Mouse (Mus musculus) ovary, postnatal 10 days (tissue): ENCODE data around the gene Defb22.

ENCODE experiments used
- DNase-seq: peaks from one replicate; pipeline ENCODE4 v3.0.0; 2022; ENCODE audit warnings: low spot score

Gene Defb22

GRCm38 (mm10) chr2:152490038-152490437 lies at the start of gene Defb22:
Gene Defb22, minus strand, starts transcription at chr2:152490138.
- DNase-seq: no peak

GRCm38 (mm10) chr2:152517981-152518380 lies 28.0 kb upstream of the Defb22 start, which contains the start of gene Defb28:
Gene Defb28, plus strand, starts transcription at chr2:152518255.
- DNase-seq: no peak

GRCm38 (mm10) chr2:152516084-152516483 lies 26.1 kb upstream of the Defb22 start:
- no peak for DNase-seq

- no peak for DNase-seq
These were observed 21.7 kb upstream of the Defb22 start, which contains the start of gene Defb26 for GRCm38 (mm10) chr2:152511592-152511991. Gene Defb26, minus strand, starts transcription at chr2:152511692.

DNA sequence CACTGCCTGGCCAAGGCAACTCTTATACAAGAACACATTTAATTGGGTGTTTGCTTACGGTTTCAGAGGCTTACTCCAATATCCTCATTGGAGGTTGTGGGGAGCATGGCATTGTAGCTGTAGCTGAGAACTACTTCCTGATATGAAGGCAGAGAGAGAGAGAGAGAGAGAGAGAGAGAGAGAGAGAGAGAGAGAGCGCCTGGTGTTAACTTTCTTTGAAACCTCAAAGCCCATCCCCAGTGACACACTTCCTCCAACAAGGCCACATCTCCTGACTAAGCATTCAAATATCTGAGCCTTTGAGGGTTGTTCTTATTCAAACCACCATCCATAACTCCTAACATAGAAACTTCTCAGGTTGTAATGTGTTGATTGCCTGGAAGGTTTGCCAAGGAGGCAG lies 14.0 kb upstream of the Defb22 start:
- no peak for DNase-seq

DNA sequence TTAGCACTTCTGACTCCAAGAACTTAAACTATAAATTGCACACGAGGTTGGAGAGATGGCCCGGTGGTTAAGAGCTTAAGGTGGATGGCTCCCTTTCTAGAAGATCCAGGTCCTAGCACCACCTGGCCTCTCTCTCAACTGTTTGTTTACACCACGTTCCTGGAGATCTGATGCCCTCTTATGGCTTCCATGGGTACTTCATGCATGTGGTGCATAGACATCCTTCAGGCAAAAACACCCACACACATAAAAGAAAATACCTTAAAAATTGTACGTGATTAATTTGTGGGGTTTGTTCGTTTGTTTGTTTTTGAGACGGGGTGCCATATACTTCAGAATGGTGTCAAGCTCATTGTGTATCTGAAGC lies 10.9 kb upstream of the Defb22 start:
- no peak for DNase-seq

- DNase-seq: no peak
These were observed 10.4 kb upstream of the Defb22 start for GRCm38 (mm10) chr2:152500204-152500862.

GRCm38 (mm10) chr2:152498020-152498419 lies 8.1 kb upstream of the Defb22 start:
- DNase-seq: no peak

GRCm38 (mm10) chr2:152493151-152493550 lies 3.2 kb upstream of the Defb22 start:
- DNase-seq: no peak

- no peak for DNase-seq
These were observed 2.9 kb downstream of the Defb22 start for GRCm38 (mm10) chr2:152487024-152487423.

DNA sequence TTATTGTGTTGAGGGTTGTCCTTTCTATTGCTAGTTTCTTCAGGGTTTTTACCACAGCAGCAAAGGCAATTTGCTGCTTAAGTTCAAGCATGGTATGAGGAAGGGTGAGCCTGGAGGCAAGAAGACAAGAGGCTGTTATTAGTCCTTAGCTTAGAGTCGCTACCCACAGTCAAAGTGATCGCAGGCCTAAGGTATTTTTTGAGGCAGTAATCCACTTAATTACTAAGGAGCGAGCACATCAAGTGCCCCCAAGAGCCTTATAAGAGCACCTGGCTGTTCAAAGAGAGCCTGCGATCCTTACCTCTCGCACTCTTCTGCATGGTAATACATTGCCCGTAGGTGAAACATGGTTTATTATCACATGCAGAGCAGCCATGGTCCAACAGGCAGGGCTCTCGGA lies 8.2 kb downstream of the Defb22 start:
- DNase-seq: no peak

- no peak for DNase-seq
These were observed 9.1 kb downstream of the Defb22 start for GRCm38 (mm10) chr2:152480881-152481280.

GRCm38 (mm10) chr2:152476763-152477162 lies 13.2 kb downstream of the Defb22 start, which contains the start of gene Defb20:
Gene Defb20, plus strand, starts transcription at chr2:152477063.
- no peak for DNase-seq

GRCm38 (mm10) chr2:152472434-152472833 lies 17.5 kb downstream of the Defb22 start:
- DNase-seq: no peak

GRCm38 (mm10) chr2:152470973-152471372 lies 19.0 kb downstream of the Defb22 start:
- peak; percentile 18 for DNase-seq

GRCm38 (mm10) chr2:152464570-152465150 lies 25.3 kb downstream of the Defb22 start, which contains the start of gene Defb23:
Gene Defb23, minus strand, starts transcription at chr2:152464620.
- no peak for DNase-seq

DNA sequence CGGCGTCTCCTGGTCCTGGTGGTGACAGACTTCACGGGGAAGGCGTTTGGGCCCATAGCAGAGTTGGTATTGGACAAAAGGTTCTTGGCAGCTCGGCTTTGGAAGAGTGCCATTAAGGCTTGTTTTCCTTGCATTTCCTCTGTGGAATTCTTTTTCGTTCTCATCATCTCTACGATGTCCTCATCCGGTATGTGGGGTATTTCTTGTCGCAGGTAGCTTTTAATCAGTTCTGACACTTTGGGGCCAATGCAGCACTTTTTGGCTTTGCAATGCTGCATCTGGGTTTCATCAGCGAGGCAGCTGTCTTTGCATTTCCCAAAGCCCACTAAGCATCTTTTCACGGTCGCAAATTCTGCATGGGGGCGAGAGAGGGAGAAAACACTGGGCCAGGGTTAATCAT lies 30.7 kb downstream of the Defb22 start:
- DNase-seq: no peak

GRCm38 (mm10) chr2:152452101-152452781 lies 37.7 kb downstream of the Defb22 start:
- no peak for DNase-seq

- peak; percentile 46 for DNase-seq
These were observed 39.7 kb downstream of the Defb22 start for GRCm38 (mm10) chr2:152450241-152450640.

DNA sequence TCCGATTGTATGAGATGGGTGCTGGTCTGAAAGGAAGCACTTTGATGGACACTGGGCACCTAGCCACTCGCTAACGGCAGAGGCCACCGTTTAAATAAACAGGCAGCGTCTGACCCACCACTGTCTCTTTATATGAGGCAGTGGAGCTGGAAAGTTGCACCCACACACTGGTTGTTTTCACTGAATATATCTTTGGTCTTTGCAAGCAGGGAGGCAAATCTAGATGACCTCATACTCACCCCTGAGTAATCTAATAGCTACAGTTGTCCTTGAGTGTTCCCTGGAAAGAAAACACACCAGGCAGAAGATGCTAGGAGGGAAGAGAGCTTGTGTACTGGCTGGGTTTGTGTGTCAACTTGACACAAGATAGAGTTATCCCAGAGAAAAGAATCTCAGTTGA lies 42.5 kb downstream of the Defb22 start:
- DNase-seq: no peak

- no peak for DNase-seq
These were observed 43.3 kb downstream of the Defb22 start for GRCm38 (mm10) chr2:152446642-152447041.

GRCm38 (mm10) chr2:152443281-152443680 lies 46.7 kb downstream of the Defb22 start:
- no peak for DNase-seq

- DNase-seq: no peak
These were observed 47.6 kb downstream of the Defb22 start for GRCm38 (mm10) chr2:152442322-152442721.
